Mouse (Mus musculus) neutrophil, adult 59 days (primary cell): ENCODE data around the gene Kcnk16. TPM values are rescaled to one million over a fixed set of nuclear protein-coding genes. Genes with fewer than 3 reads are reported as not detected.

Experiments
- total RNA-seq, 2 experiments: library from RNA; stranded (reverse); gene quantifications; 1 replicate in 1 of 2; 2 replicates in 1 of 2; pipeline ENCODE4 v1.2.4; 2023

Gene Kcnk16
- total RNA-seq, result not detected

DNA sequence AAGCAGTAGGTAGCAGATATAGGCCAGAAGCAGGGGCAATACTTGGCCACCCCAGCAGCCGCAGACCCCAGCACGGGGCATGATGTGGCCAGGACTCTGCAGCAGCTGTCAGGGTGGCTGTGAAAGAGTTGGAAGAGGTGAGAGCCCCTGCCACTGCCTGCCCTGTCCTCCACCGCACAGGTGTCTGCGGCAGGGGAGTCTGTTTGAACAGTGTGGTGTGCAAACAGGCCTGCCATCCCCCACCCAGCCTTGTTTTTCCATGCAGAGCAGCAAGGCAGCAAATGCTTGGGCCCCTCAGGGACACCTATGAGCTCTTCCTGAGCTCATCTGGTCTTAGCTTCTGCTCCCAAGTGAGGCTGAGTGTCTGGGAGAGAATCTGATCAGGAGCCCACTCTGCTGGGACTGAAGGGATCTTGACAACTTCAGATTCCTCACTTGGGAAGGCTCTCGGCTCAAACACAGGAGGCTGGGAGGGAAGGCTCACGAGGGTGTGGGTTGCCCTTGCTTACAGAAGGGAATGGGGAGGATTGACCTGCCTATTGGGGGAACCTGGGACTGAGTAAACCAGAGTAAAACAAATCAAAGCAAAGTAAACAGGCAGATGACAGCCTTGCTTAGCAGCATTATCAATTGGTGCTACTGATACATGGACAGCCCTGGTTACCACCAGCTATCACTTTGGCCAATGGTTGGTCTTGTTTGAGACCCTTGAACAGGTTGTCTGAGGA, at the start of gene Kcnk16:
Gene Kcnk16, minus strand, starts transcription at position 118 of the 728 bp plus-strand sequence.

DNA sequence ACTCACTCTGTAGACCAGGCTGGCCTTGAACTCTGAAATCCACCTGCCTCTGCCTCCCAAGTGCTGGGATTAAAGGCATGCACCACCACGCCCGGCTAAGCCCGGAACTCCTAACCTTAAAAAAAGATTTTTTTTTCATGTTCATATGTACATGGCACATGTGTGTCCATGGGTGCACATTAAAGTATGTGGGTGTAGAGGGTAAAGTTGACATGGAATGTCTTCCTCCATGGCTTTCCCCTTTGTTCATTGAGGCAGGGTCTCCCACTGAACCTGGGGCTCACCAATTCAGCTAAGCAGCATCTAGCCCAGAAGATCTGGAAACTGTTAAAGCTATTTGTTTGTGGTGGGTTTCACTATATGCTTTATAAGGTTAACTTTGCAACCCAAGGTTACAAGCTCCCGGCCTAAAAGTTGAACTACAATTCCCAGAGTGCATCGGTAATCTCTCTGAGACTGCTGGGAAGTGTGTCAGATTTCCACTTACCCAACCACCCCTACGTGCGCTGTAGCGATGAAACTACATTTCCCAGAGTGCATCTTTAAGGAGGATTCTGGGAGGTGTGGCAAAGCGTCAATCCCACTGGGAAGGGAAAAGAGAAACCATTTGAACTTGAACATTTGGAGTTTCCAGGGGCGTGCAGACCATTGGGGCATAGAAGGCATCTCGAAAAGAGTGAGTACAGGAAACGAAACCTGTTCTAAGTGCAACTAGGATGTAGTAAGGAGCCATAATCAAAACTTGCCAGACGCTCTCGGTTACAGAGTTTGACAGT, 25.3 kb upstream of the Kcnk16 start, which contains the start of gene Nudt13:
Gene Nudt13, plus strand, starts transcription at position 581 of the 776 bp plus-strand sequence.

Other genes starting within 250 kb of the Kcnk16 start
- gene Saysd1, start 130.7 kb downstream of the Kcnk16 start, total RNA-seq, result 1 to 10 TPM; 1.3 to 1.7 TPM
- 1 to 10 TPM in 1 of 2 experiments, under 1 TPM in 1; 0.24 to 1.0 TPM for gene Kcnk5, start 87.4 kb downstream of the Kcnk16 start, total RNA-seq
- 10 to 100 TPM in 1 of 2 experiments, 1 to 10 TPM in 1; 8.1 to 11.1 TPM for gene Nudt13, start 25.5 kb upstream of the Kcnk16 start, total RNA-seq
- 10 to 100 TPM; 20.7 to 23.0 TPM for gene Ecd, start 78.9 kb upstream of the Kcnk16 start, total RNA-seq
- 10 to 100 TPM; 19.7 TPM for gene Fam149b, start 79.0 kb upstream of the Kcnk16 start, total RNA-seq
- gene Dnajc9, start 119.7 kb upstream of the Kcnk16 start, total RNA-seq, result 10 to 100 TPM; 37.4 to 40.4 TPM
- gene Mrps16, start 124.4 kb upstream of the Kcnk16 start, total RNA-seq, result 10 to 100 TPM; 26.2 to 30.8 TPM
- not detected for gene Cfap70, start 183.0 kb upstream of the Kcnk16 start, total RNA-seq
- gene Anxa7, start 210.9 kb upstream of the Kcnk16 start, total RNA-seq, result 10 to 100 TPM; 50.6 to 61.4 TPM
- 1 to 10 TPM; 2.6 to 2.8 TPM for gene Mss51, start 227.7 kb upstream of the Kcnk16 start, total RNA-seq